Mouse (Mus musculus): ENCODE data around the gene Tmprss7. TPM values are rescaled to one million over a fixed set of nuclear protein-coding genes. Genes with fewer than 3 reads are reported as not detected.

Gene Tmprss7
- total RNA-seq, 2 experiments from 2014 or later, result 0.64 to 0.89 TPM

DNA sequence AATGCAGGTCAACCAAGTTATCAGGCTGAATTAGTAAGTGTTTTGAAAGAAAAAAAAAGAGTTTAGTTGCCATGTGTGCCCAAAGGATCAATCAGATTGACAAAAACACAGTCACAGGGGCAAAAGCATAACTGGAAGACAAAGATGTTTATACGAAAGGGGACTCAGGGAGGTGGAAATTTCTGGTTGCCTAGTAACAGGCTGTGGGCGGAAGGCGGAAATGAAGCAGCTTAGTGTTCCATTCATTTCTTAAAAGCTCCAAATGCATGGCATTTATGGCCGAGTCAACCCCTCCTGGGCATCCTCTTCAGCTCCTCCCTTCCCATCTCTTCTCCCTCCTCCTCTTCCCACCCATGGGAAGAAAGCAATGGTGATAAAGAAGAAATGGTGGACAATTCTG is 3.3 kb downstream of the Tmprss7 start:
- peak in 1 of 2 experiments; percentile 27 for DNase-seq (ENCODE audit: extremely low spot score in 1 of 2, low spot score in 1 of 2)

DNA sequence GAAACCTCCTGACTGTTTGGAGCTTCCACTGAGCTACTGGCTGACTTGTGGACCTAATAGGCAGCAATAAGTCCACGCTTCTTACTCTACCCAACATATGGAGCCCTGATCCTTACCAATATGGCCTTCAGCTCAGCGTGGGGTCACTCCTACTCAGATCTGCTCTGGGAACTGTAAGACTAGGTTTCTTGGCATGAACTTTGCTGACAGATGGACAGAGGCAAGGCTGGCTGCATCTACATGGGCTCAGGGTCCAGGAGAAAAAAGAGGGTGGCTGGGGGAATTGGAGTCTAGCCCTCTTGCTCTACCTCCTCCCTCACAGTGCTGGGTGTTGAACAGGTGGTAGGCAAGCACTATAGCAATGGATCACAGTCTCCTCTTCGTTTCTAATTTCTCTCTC is 6.6 kb downstream of the Tmprss7 start:
- DNase-seq (ENCODE audit: extremely low spot score in 1 of 2, low spot score in 1 of 2), result no peak

DNA sequence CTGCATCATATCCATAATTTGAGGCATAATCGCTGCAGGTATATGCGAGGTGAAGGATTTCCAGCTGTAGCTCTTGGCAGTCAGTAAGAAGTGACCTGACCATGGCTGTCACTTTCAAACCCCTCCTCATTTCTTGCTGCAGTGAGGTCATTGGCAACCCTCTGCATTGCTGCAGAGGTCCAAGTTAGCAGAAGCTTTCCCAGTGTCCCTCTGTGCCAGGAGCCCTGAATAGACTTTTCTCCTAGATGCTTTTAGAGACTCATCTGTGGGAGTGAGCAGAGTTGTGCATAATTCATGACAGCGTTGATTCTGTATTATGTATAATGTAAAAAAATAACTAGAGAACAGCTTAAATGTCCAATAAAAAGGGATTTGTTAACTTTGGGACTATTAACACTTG is 8.2 kb downstream of the Tmprss7 start:
- no peak for DNase-seq (ENCODE audit: extremely low spot score in 1 of 2, low spot score in 1 of 2)

DNA sequence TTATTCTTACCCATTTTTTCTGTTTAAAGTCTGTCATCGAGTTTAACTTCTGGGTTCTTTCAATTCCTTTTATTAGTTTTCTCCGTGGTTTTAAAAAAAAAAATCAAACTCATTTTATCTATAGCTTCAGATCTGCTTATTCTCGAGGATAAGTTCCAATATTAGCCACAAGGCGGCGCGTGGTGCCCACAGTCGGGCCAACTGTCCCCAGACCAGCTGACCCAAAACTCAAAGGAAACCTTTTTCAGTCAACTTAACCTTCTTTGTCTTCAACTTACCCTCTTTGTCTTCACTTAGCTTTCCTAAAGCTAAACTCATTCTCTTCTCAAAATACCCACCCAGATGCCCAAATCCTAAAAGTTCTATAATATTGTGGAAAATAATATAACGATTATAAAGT is 8.6 kb downstream of the Tmprss7 start:
- peak; percentile 53 to 84 for DNase-seq (ENCODE audit: extremely low spot score in 1 of 2, low spot score in 1 of 2)

GRCm38 (mm10) chr16:45676462-45676861 is 17.0 kb downstream of the Tmprss7 start:
- DNase-seq (ENCODE audit: extremely low spot score in 1 of 2, low spot score in 1 of 2), result no peak

GRCm38 (mm10) chr16:45670005-45670404 is 23.5 kb downstream of the Tmprss7 start:
- DNase-seq (ENCODE audit: extremely low spot score in 1 of 2, low spot score in 1 of 2), result no peak

GRCm38 (mm10) chr16:45668178-45668577 is 25.3 kb downstream of the Tmprss7 start:
- DNase-seq (ENCODE audit: extremely low spot score in 1 of 2, low spot score in 1 of 2), result no peak

GRCm38 (mm10) chr16:45666136-45666535 is 27.3 kb downstream of the Tmprss7 start:
- no peak for DNase-seq (ENCODE audit: extremely low spot score in 1 of 2, low spot score in 1 of 2)

DNA sequence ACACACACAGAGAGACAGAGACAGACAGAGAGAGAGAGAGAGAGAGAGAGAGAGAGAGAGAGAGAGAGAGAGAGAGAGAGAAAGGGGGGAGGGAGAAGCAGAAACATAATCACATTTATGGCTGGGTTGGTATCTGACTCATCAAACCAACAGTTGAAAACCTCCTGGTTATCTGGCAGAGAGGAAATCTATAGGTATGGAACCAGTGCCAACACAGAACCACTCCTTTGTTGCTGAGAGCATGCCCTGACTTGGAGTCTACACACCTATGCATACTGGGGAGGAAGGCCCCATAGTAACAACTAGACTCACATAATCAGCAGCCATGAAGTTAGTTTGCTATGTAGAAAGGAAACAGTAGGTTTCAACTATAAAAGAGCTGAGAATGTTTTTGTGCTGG is 31.1 kb downstream of the Tmprss7 start:
- no peak for DNase-seq (ENCODE audit: extremely low spot score in 1 of 2, low spot score in 1 of 2)

DNA sequence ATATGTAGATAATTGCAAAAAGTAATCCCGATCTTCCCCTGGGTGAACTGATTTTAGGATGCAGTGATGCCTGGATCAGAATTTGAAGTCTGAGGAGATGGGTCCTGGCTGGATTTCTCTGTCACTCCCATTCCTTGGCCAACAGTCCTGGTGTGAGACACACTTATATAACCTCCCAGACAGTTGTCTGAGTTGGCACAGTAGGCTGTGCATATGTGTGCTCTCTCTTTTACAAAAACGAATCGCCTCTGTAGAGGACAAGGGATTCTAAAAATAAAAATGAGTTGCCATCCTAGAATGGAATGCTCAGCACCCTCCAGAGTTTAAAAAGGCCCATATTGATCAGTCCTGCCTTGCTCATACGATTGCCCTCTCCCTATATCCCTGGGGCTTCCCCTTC is 33.9 kb downstream of the Tmprss7 start:
- no peak for DNase-seq (ENCODE audit: extremely low spot score in 1 of 2, low spot score in 1 of 2)

GRCm38 (mm10) chr16:45658248-45658647 is 35.2 kb downstream of the Tmprss7 start:
- no peak for DNase-seq (ENCODE audit: extremely low spot score in 1 of 2, low spot score in 1 of 2)

- no peak for DNase-seq (ENCODE audit: extremely low spot score in 1 of 2, low spot score in 1 of 2)
Observed at GRCm38 (mm10) chr16:45657574-45658159, 35.8 kb downstream of the Tmprss7 start.

GRCm38 (mm10) chr16:45654465-45654864 is 39.0 kb downstream of the Tmprss7 start:
- no peak for DNase-seq (ENCODE audit: extremely low spot score in 1 of 2, low spot score in 1 of 2)

DNA sequence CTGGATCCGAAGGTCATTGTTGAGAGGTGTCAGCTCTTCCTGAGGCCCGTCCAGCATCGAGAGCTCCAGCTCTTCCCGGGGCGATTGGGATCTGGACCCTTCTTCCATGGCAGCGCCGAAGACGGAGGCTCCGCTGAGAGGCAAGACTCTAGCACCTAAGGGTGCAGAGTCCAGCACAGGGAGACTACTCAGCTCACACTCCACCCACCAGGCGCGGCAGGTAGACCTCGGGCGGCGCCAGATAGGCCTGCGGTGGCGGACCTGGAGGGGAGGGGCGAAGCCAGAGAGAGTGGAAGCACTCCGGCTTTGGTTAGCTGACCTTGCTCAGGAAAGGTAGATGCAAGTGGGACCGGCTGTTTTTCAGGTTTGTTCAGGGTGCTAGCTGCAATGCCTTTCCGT is 39.5 kb downstream of the Tmprss7 start, which contains the start of gene BC016579:
BC016579 (minus strand) TSS at position 135 of the 399 bp plus-strand sequence.
- no peak for DNase-seq (ENCODE audit: extremely low spot score in 1 of 2, low spot score in 1 of 2)

GRCm38 (mm10) chr16:45653009-45653933 is 40.2 kb downstream of the Tmprss7 start:
- no peak for DNase-seq (ENCODE audit: extremely low spot score in 1 of 2, low spot score in 1 of 2)

- no peak for DNase-seq (ENCODE audit: extremely low spot score in 1 of 2, low spot score in 1 of 2)
Observed at GRCm38 (mm10) chr16:45651497-45651896, 42.0 kb downstream of the Tmprss7 start.

- no peak for DNase-seq (ENCODE audit: extremely low spot score in 1 of 2, low spot score in 1 of 2)
Observed at GRCm38 (mm10) chr16:45644380-45644779, 49.1 kb downstream of the Tmprss7 start.

- DNase-seq (ENCODE audit: extremely low spot score in 1 of 2, low spot score in 1 of 2), result no peak
Observed at GRCm38 (mm10) chr16:45643944-45644343, 49.5 kb downstream of the Tmprss7 start.

DNA sequence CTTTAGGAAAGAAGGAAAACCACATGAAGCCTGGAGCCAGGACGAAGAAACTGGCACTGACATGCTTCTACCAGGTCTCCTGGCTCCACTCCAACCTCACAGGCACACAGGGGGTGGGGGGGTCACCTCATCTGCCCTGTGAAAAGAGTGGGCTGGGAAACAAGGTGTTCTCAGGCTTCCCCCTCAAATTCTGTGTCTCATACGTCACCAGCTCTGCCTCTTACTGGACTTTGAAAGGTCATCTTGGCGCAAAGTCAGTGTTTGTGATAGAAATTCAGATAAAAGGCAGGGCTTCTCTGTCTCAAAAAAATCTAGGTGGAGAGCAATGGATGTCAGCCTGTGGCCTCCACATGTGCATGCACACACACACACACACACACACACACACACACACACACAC is 52.2 kb downstream of the Tmprss7 start:
- DNase-seq (ENCODE audit: extremely low spot score in 1 of 2, low spot score in 1 of 2), result no peak

DNA sequence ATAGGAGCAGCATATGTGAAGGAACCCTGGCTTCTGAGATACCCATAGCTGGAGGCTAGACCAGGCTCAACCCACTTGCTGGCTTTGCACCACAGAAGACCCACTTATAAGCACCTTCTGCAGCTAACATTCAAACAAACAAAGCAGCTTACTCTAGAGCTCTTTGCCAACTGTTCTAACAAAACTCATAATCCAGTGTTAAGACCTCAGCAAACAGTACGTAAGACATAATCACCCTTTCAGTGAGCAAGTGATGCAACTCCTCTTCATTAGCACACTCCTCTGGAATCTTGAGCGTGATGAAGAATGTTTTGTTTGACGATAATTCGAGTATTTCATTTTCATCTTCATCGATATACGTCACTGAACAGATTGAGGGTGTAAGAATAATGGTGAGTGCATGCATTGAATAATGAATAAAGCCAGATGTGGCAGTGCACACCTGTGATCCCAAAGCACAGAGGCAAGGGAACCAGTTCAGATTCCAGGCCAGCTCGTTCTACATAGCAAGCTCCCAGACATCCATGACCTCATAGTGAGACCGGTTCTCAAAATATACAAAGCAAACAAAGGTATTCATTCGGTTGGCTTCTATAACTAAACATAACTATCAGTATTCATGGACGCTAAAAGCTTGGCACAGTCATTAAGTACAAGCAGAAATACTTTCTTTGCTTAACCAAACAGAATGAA is 53.2 kb downstream of the Tmprss7 start:
- DNase-seq (ENCODE audit: extremely low spot score in 1 of 2, low spot score in 1 of 2), result no peak

- no peak for DNase-seq (ENCODE audit: extremely low spot score in 1 of 2, low spot score in 1 of 2)
Observed at GRCm38 (mm10) chr16:45635826-45636225, 57.6 kb downstream of the Tmprss7 start.
